ENCODE assay signal across 8 mouse cellular contexts in the genomic region with DNA sequence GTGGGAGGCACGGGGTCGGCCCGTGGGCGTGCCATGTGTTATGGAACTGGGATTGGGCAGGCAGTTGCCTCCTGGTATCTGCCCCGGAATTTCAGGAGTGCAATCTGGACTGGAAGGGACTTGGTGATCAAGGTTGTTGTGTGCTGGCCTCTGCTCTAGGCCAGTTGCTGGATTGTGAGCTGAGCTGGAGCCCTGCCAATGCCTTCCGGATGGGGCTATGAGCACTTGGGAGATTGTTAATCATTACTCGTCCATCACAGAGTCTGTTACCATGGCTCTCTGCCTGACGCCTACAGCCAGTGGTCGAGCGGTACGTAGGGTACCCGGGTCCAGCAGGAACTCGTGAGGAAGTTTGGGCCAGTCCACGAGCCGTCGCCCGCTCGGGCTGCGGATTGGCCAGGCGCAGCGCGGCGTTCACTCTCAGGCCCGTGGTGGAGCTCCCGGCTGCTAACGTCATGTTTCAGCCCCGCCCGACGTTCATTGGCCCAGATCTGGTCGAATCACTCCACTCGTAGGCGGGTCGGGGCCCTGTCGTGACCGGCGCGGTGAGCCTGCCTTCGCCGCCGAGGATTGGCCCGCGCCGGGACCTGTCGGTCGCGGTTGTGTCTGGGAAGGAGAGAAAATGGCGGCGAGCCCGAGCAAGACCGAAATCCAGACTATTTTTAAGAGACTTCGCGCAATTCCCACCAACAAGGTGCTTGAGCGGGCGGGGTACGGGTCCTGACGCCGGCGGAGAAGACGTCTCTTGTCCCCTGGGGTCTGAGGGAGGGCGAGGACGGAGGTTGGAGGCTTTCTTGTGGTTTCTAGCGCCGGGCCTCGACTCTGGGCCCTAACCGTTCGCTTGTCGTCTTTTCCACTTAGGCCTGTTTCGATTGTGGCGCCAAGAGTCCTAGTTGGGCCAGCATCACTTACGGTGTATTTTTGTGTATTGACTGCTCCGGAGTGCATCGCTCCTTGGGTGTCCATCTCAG. TPM values are rescaled to one million over a fixed set of nuclear protein-coding genes. Genes with fewer than 3 reads are reported as not detected.
A peak's percentile ranks its signal among the peaks of the same experiment; 100 is the strongest.
DNase-seq lines count a peak whose midpoint lies in the region; ATAC-seq and TF ChIP-seq lines count a peak whose summit lies in the region.

A gene (plus strand): TSS at position 264 of the 971 bp plus-strand sequence.

- no peak for TF ChIP-seq CTCF in bone marrow macrophage, adult 2 months (IDR thresholded peaks at IDR 0.05; ENCODE audit: low read depth, low read length)
- no peak for TF ChIP-seq CTCF in embryonic fibroblast, embryonic 13.5 days (IDR thresholded peaks at IDR 0.05; ENCODE audit: borderline replicate concordance, insufficient read depth, low read length)

- peak within 1 kb of the TSS; percentile 80 for H3K27ac ChIP-seq in bone marrow macrophage, adult 2 months (ENCODE audit: insufficient read depth, low read depth, low read length)
- H3K27ac ChIP-seq in embryonic fibroblast, embryonic 13.5 days (ENCODE audit: insufficient read depth, low read length): peak within 1 kb of the TSS; percentile 82
- peak within 1 kb of the TSS; percentile 93 for H3K27ac ChIP-seq in kidney, embryonic 14.5 days (ENCODE audit: low read depth, low read length)
- peak within 1 kb of the TSS; percentile 94 for H3K27ac ChIP-seq in limb, embryonic 15.5 days

- peaks cover 10% of the 10 kb centered on the region for H3K4me1 ChIP-seq in bone marrow macrophage, adult 2 months (ENCODE audit: control insufficient read depth, insufficient read depth, low read length)
- no peaks in the 10 kb centered on the region for H3K4me1 ChIP-seq in embryonic fibroblast, embryonic 13.5 days (ENCODE audit: control insufficient read depth, insufficient read depth, low read length)
- peaks cover 15% of the 10 kb centered on the region; the same call in 1 of the 2 replicates for H3K4me1 ChIP-seq in kidney, embryonic 14.5 days (ENCODE audit: control insufficient read depth, insufficient read depth, low read length)
- peaks cover 18% of the 10 kb centered on the region for H3K4me1 ChIP-seq in limb, embryonic 15.5 days

- H3K9ac ChIP-seq in kidney, embryonic 14.5 days (ENCODE audit: low read depth, low read length): peak within 1 kb of the TSS; percentile 88
- H3K9ac ChIP-seq in limb, embryonic 15.5 days: peak within 1 kb of the TSS; percentile 92

- H3K27me3 ChIP-seq in kidney, embryonic 14.5 days (ENCODE audit: control insufficient read depth, insufficient read depth, low read length): no peaks in the 10 kb centered on the region
- H3K27me3 ChIP-seq in limb, embryonic 15.5 days: no peaks in the 10 kb centered on the region

- TF ChIP-seq POLR2A in bone marrow macrophage, adult 2 months (IDR thresholded peaks at IDR 0.05; ENCODE audit: borderline replicate concordance, low read depth, low read length): no peak
- peak; percentile 71 for TF ChIP-seq POLR2A in embryonic fibroblast, embryonic 13.5 days (IDR thresholded peaks at IDR 0.05; ENCODE audit: low read depth, low read length)

- peak within 1 kb of the TSS; percentile 71 for H3K4me2 ChIP-seq in kidney, embryonic 14.5 days (replicated peaks; ENCODE audit: low read depth, low read length)
- peak within 1 kb of the TSS; percentile 73 for H3K4me2 ChIP-seq in limb, embryonic 15.5 days

- ATAC-seq in kidney, embryonic 14.5 days (ENCODE audit: low FRiP score, low TSS enrichment): peak; percentile 99
- peak; percentile 98 for ATAC-seq in limb, embryonic 15.5 days (ENCODE audit: insufficient number of reproducible peaks, low FRiP score, low TSS enrichment, low read depth)

- 1% methylated on average over 72 of the region's 72 CpGs for WGBS in kidney, embryonic 14.5 days
- WGBS in limb, embryonic 15.5 days: 1% methylated on average over 72 of the region's 72 CpGs

- peaks cover 63% of the 10 kb centered on the region for H3K36me3 ChIP-seq in kidney, embryonic 14.5 days (ENCODE audit: control insufficient read depth, insufficient read depth, low read length)
- H3K36me3 ChIP-seq in limb, embryonic 15.5 days: peaks cover 72% of the 10 kb centered on the region

- peak within 1 kb of the TSS; percentile 84 for H3K4me3 ChIP-seq in bone marrow macrophage, adult 2 months (ENCODE audit: insufficient read depth, low read length)
- H3K4me3 ChIP-seq in embryonic fibroblast, embryonic 13.5 days (ENCODE audit: insufficient read depth, low read length): peak within 1 kb of the TSS; percentile 99
- peak within 1 kb of the TSS; percentile 92 for H3K4me3 ChIP-seq in kidney, embryonic 14.5 days (ENCODE audit: low read length)
- H3K4me3 ChIP-seq in limb, embryonic 15.5 days: peak within 1 kb of the TSS; percentile 79

- H3K9me3 ChIP-seq in kidney, embryonic 14.5 days (ENCODE audit: control insufficient read depth, low read length): no peaks in the 10 kb centered on the region
- H3K9me3 ChIP-seq in limb, embryonic 15.5 days: no peaks in the 10 kb centered on the region

- DNase-seq in A20 (ENCODE audit: low read depth, low spot score): peak; percentile 97
- peak; percentile 98 to 100 for DNase-seq in heart, adult 9 months (ENCODE audit: low spot score in 2 of 2)
- DNase-seq in monocyte, adult 2 months (ENCODE audit: low read depth in 1 of 2, low spot score in 2 of 2): peak; percentile 88 to 93
- DNase-seq in spleen, postnatal 36 days (ENCODE audit: low spot score in 2 of 2): peak; percentile 97

RNA-seq across cellular contexts. Expression of the gene that starts here (rescaled TPM):
- polyA plus RNA-seq in bone marrow macrophage, adult 2 months (2012; ENCODE audit: insufficient read depth, insufficient read length, missing spikeins): 52.3 TPM in 2 replicates
- polyA plus RNA-seq in embryonic fibroblast, embryonic 13.5 days (2011; ENCODE audit: insufficient read length, low read depth, missing spikeins): 50.4 and 67.0 TPM in 2 replicates
- polyA plus RNA-seq in kidney, embryonic 14.5 days (2014; fragmentation: Nextera tagmentation; extraction: Ambion mirVana): 58.6 and 81.6 TPM in 2 replicates
- polyA plus RNA-seq in limb, embryonic 15.5 days (2015; fragmentation: Nextera tagmentation; extraction: Ambion mirVana): 82.9 and 83.1 TPM in 2 replicates

Comparison
In these comparisons a context has a peak if more than half of its experiments do, and no peak if none do; other contexts are left out.
1. Peak in every context shown above with its lines: DNase-seq, ATAC-seq, H3K4me3 ChIP-seq and H3K27ac ChIP-seq.